Mouse (Mus musculus) adrenal gland, adult 18-20 months (tissue): ENCODE data around the gene Tomm34. TPM values are rescaled to one million over a fixed set of nuclear protein-coding genes. Genes with fewer than 3 reads are reported as not detected.

Source experiments
- DNase-seq, 2 experiments: peaks; one replicate each; pipeline ENCODE4 v3.0.0; 2021 to 2022; ENCODE audit warnings: low spot score in 2 of 2
- long read RNA-seq, 2 experiments: library from polyadenylated mRNA; stranded (forward); transcript quantifications; one replicate each; pipeline ENCODE4 v2.0.0; 2021
- total RNA-seq, 2 experiments: library from RNA; stranded (reverse); gene quantifications; 1 replicate in 1 of 2; 2 replicates in 1 of 2; pipeline ENCODE4 v1.2.3; 2021

The Tomm34 gene
- total RNA-seq, result 10 to 100 TPM; 37.2 to 52.7 TPM
- long read RNA-seq, experiment 1, transcript Tomm34-202 (7 exons, 1,923 nt), result major isoform, 36 of 41 reads
- long read RNA-seq, experiment 1, partial matches to known transcripts, result 0 of 41 reads
- long read RNA-seq, experiment 1, other reads (novel, unspliced or antisense), result 2 of 41 reads
- long read RNA-seq, experiment 2, transcript Tomm34-202 (7 exons, 1,923 nt), result major isoform, 22 of 33 reads
- long read RNA-seq, experiment 2, partial matches to known transcripts, result 8 of 33 reads
- long read RNA-seq, experiment 2, other reads (novel, unspliced or antisense), result 0 of 33 reads

DNA sequence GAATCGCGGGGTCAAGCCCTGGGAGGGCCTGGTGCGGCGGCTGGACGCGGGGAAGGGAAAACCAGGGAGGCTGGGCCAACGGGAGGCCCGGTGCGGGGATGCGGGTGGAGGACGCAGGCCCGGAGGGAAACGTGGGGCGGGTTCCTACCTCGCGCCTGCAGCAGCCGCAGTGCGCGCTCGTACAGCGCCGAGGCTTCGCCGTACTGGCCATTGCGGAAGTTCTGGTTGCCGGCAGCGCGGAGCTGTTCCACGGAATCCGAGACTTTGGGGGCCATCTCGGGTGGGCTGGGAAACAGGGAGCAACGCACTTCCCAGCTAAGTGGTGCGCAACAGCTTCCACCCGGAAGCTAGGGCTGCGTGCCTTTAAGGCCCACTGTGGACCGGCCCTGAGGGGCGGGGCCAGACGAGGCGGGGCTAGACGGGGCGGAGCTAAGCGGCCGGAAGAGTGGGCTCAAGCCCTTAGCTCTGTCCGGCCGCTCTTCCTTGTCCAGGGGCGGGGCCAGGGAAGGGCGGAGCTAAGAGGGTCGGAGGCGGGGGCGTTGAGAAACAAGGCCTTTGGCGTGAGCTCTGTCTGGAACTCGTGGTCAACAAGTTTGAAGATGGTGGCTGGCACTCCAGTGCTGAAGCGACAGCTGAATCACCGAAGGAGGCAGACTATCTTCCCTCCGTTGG lies at the start of gene Tomm34:
Tomm34 (minus strand) TSS at position 405 of the 672 bp plus-strand sequence.
- peak; percentile 96 to 97 for DNase-seq

- no peak for DNase-seq
Measured at GRCm38 (mm10) chr2:164119503-164119902, 48.5 kb upstream of the Tomm34 start.

DNA sequence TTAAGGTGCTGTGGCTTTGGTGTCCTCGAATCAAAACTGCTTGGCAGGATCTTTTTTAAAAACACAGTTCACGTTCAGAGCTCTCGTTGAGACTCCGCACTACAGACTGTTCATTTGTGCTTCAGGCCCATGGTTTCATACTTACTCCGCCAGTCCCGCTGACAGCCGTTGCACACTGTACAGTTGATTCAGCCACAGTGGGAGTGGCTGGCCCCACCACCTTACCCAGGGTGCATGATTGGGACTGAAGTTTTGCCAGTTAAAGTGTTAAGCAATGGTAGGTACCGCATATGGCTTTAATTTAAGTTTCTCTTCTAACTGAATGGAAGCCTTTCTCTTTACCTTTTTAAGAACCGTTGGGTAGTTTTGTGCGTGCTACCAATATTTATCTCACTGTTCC lies 44.6 kb upstream of the Tomm34 start:
- no peak for DNase-seq

DNA sequence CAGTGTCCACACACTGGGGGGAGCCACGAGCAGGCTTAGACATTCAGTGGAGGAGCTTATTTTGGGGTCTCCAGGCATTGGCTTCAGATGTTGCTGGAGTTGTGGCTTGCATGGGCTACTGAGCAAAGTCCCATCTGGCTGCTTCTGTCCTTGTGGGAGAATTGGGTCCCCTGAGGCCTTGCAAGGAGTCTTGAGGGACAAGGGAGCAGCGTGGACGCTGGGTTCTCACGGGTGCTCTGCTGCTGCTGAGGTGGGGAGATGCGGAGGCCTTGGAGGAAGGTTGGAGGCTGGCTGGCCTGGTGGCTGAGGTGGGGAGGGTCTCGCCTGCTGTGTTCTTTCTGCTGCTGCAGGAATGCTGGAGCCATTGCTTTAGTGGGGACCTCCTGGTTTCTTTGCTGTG lies 43.1 kb upstream of the Tomm34 start:
- DNase-seq, result no peak

DNA sequence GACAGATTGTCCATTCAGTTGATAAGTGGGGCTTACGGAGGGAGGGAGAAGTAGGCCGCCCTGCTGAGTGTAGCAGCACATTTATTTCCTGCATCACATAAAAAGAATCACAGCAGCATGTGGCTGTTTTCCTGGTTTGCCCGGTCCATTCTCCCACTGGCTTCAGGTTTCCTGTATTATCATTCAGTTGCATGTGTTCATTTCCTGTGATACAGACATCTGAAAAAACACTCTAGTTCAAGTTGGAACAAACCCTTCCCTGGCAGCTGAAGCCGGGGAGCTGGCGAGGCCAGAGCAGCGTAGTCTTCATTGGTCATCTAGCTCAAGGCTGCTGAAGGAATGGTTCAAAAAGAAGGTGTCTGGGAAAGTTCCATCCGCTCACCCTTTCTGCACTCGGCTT lies 40.6 kb upstream of the Tomm34 start:
- DNase-seq, result no peak

DNA sequence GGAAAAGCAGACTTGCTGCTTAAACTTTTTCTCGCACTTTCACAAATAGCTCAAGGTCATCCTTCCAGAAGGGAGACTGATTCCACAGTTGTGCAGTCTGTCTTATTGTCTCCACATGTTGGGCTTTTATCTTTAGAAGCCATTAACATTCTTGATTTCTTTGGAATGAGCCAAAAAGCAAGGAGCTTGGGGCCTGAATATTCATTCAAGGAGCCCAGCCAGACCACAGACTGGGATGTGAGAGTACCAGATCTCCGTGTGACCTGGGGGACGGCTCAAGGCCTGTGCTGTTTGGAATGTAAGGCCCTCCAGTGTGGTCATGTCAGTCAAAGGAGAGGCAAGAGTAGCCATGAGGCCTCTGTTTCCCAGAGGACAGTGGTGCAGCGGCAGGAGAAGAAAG lies 37.5 kb upstream of the Tomm34 start:
- no peak for DNase-seq

GRCm38 (mm10) chr2:164107125-164107874 lies 36.3 kb upstream of the Tomm34 start:
- DNase-seq, result no peak

DNA sequence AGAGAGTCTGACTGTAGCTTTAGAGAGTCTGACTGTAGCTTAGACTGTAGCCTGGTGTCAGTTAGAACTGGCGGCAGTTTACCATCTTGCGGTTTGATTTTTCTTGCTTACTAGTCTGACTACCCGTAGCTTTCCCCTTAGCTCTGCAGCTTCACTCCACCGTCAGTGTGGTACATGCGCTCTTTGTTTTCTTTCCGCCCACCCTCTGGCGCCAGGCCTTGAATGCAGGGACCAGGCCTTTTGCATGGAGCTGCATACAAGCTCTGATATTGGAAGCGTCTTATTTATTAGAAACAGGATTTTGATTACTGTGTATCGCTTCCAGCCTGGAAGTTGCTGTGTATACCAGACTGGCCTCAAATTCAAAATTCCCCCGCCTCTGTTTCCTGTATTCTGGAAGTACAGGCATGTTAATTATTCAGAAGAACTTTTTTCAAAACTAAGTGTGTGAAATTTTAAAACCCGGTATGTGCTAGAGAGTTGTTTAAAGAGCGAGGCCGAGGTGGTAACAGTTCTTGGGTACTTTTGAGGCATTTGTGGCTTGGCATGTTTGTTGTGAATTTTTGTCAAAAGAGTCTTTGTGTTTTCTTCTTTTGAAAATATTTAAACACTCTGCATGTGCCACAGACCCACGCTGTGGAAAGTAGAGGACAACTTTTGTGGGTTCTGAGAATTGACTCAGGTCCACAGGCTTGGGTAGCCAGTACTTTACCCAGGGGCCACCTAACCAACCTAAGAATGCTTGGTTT lies 35.5 kb upstream of the Tomm34 start:
- no peak for DNase-seq

GRCm38 (mm10) chr2:164103501-164103900 lies 32.5 kb upstream of the Tomm34 start:
- DNase-seq, result peak; percentile 57 to 68

DNA sequence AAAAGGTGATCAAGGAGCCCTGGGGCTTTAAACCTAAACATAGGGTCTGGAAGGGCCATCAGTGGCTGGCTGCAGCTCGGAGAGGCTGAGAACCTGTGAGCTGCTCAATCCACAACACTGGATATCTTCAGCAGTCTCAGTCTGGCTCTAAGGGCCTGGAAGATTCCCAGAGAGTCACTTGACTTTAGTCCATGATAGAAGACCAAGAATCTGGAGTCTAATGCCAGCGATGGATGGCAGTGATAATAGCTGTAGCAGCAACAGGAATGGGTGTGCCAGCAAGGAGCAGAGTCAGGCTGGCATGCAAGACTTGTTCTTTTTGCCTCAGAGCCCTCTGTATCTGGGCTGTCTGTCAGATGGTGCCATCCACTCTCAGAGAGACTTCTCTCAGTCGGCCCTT lies 31.4 kb upstream of the Tomm34 start:
- DNase-seq, result no peak

GRCm38 (mm10) chr2:164101936-164102335 lies 31.0 kb upstream of the Tomm34 start:
- DNase-seq, result no peak

- DNase-seq, result no peak
Measured at GRCm38 (mm10) chr2:164098603-164099250, 27.8 kb upstream of the Tomm34 start.

GRCm38 (mm10) chr2:164094152-164094551 lies 23.2 kb upstream of the Tomm34 start:
- DNase-seq, result no peak

DNA sequence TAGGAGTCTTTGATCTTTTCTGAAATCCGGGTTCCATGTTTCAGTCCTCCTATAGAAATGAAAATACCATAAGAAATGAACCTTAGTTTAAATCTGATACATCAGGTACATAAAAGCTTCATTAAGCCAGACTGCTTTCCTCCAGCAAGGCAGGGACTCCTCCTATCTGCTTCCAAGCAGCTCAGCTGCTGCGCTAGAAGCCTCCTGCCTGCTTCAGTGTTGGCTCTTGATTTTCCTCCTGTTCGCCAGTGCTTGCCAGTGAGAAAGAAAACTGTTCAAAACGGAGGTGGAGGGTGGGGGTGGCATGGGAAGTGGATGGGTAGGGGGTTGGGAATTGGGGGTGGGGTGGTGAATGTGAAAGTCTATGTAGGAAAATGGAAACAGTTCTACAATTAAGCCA lies 18.5 kb upstream of the Tomm34 start:
- DNase-seq, result no peak

GRCm38 (mm10) chr2:164087416-164088017 lies 16.5 kb upstream of the Tomm34 start:
- DNase-seq, result no peak

DNA sequence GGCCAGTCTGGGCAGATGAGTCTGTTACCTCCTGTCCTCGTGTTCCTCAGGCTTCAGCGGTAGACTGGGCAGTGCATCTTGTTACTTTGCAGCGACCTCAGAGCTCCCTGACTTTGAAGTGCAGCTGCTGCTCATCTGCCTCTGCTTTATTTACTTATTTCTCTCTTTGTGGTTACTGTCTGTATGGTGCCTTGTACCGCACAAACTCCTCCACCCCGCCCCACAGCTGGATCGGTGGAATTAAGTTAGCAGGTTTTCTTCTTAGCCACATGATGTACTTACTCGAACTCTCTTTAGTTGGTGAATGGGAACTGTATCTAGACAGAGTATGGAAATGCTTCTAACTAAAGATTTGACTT lies 13.4 kb upstream of the Tomm34 start:
- no peak for DNase-seq

DNA sequence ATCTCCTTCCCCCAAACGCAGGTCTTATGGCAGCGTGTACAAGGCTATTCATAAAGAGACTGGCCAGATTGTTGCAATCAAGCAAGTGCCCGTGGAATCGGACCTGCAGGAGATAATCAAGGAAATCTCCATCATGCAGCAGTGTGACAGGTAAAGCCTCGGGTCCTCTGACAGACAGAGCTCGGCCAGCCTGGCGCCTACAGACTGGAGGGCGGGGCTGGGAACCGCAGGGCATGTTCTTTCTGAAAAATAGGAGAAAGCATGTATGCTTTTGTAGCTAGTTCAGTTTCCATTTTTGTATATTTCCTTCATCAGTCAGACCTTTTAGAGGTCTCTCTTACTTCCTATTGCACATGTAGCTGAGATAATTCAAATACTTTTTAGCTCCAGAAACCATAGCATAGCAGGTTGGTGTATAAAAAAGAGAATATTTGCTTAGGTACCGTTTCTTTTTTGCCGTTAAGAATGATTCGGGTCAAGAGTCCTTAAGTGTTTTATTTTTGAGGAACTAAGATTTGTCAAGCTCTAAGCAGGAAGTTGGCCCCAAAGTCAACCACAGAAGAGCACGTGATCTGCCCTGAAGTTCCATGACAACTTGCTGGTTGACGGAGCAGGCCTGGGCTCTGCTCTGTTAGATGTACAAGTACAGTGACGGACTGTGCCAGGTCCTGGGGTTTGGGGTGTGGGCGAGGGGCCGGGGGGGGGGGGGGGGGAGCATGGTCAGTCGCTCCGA lies 12.8 kb upstream of the Tomm34 start:
- DNase-seq, result no peak

GRCm38 (mm10) chr2:164082175-164082574 lies 11.2 kb upstream of the Tomm34 start:
- no peak for DNase-seq

- no peak for DNase-seq
Measured at GRCm38 (mm10) chr2:164081577-164081976, 10.6 kb upstream of the Tomm34 start.

- no peak for DNase-seq
Measured at GRCm38 (mm10) chr2:164079488-164079887, 8.5 kb upstream of the Tomm34 start.
